Mouse (Mus musculus): ENCODE data around the gene Ift46.
A peak's percentile ranks its signal among the peaks of the same experiment; 100 is the strongest.

Gene Ift46

DNA sequence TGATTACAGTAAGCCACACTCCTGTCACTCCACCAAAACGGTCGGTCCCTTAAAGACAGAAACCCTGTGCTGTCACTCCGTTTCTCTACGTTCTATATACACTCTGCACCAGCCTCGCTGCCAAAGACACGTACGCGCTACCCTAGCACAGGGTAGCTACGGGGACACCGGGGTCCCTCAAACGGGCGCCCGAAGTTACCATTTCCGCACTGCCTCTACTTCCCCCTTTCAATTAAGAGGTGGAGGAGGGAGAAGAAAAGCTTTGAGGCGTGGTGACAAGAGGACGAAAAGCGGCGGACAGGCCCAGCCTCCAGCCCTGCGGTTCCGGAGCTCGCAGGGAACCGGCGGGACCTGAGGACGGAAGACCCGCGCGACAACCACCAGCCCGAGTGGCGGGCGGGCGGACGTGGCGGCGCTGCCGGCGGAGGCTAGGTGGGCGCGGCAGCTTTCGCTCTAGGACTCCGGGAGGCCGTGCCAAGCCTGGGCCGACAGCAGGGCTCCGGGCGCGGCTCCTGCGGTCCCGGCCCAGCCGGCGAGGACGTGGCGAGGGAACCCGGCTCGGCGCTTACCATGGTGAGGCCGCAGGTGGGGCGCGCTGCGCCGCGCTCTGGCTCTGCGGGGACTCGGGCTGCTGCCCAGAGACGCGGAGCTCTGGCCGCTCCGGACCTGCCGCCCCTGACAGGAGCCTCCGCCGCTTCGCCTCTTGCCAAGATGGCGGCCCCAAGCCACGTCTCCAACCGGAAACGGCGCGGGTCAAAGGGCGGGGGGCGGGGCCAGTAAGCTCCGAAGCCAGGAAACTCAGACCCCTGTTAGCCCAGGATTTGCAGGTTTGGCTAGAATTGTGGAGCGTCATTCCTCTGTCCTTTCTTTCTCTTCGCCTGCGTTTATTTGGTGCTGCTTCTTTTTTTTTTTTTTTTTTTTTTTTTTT is at the start of gene Ift46, which contains the start of gene Arcn1:
Gene Ift46, plus strand, starts transcription at position 808 of the 928 bp plus-strand sequence.
Gene Arcn1, minus strand, starts transcription at position 745 of the 928 bp plus-strand sequence.
- peak; percentile 87 for DNase-seq (ENCODE audit: low read depth)

GRCm38 (mm10) chr9:44718937-44719631 is 48.6 kb upstream of the Ift46 start:
- DNase-seq (ENCODE audit: low read depth): no peak

DNA sequence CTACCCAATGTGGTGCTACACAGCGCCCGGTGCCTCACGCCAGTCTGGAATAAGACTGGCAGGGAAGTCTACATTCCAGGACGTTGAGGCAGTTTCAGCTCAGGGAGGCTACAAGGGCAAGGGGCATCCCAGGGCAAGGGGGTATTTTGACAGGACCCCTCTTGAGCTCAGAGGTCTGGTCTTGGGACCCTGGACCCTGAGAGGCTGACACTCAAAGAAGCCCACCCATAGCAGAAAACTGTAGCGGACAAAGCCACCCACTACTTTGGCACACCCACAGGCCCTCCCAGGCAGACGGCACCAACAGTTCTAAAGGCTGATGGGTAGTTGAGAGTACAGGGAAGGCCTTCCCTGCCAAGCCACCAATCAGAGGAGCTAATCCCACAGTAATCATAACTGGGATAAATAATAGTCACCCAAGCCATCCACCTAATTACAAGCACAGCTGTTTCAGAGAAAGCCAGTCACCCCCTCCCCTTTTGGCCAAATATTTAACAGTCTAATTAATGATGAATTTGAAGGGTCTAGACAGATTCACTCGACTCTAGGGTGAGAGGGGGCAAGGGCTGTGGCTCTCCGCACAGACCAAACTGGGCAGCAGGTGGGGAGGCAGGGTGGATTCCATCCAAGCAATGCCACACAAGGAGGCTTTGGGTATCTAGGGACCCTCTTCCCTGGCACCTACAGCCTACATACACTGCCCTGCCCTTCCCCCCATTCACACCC is 47.9 kb upstream of the Ift46 start:
- no peak for DNase-seq (ENCODE audit: low read depth)

GRCm38 (mm10) chr9:44720358-44721153 is 47.2 kb upstream of the Ift46 start:
- no peak for DNase-seq (ENCODE audit: low read depth)

DNA sequence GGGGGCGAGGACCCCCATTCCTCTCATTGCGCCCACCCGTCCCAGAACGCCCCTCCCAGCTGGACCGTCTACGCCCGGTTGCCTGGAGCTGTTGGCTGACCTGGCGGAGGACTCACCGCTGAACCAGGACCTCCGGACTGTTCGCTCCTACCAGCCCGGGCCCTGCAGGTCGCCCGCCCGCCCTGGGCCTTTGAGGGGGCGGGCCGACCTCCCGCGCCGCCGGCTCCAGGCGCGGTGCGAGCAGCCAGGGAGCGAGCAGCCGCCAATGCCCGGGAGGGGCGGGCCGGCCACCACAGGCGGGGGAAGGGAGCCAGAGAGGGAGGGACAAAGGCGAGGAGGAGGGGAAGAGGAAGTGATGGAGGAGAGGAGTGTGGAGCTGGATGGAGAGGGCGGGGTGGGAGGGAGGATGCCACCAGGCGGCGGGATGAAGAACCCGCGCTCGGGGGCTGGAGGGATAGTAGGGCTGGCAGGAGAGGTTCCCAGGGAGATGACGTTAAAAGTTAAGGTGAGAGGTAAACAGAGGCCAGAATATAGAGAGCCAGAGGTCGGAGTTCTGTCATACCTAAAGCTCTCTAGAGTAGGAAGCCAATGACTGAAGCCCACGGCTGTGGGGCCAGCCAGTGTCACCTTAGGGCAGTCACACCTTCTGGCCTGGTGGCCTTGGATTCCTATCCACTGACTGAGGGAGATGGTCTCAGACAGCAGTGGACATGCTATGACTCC is 46.4 kb upstream of the Ift46 start:
- peak; percentile 65 for DNase-seq (ENCODE audit: low read depth)

DNA sequence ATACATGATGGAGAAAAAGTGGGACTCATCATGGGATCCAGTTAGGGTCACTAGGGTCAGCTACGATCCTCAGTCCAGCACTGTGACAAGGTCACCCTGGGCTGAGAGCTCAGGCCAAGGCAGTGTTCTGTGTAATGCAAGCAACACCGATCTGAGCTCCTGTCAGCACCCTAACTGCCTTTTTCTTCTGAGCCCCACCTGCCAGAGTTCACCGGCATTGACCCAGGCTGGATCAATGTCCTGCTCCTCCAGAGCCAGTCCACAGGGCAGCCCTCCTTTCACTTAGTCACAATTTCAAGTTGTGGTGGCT is 45.9 kb upstream of the Ift46 start:
- no peak for DNase-seq (ENCODE audit: low read depth)

GRCm38 (mm10) chr9:44722575-44722974 is 45.1 kb upstream of the Ift46 start:
- DNase-seq (ENCODE audit: low read depth): no peak

DNA sequence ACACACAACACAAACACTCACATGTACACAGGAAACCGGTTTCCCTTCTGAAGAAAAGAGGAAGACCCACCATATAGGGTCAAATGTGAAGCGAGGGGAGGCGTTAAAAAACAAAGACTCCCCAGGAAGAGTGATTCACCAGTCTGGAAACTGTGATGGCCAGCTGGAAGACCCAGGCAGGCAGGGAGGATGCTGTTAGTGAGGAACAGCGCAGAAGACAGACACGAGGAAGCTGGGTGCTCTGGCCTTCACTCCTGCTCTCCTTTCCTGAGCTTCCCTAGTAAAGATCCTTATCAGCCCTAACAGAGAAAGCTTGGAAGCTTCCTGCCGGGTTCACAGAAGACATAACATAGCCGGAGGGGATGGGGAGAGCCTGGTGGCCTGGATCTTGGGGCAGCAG is 44.7 kb upstream of the Ift46 start:
- DNase-seq (ENCODE audit: low read depth): no peak

DNA sequence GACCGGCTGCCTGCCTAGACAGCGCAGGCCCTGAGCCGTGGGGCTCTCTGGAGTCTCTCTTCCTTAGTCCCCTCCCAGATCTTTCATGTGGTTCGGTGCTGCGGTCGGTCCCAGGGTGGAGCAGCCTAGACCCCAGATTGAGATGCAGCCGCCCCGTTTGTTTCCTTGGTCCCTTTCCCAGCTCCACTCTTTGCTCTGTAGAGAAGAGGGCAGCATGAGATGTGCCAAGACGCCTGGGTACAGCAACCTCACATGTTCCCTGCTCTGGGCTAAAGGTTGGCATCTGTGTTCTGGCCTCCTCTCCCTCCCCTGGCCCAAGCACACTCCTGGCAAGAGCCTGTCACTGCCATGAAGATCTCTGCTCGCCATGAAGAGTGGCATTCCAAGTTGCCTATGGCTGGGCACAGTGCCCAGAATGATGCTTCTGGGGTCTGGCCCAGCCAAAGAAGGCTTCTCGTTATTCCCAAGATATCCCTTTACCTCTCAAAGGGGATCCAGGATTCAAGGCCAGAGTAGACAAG is 44.1 kb upstream of the Ift46 start:
- DNase-seq (ENCODE audit: low read depth): no peak

- DNase-seq (ENCODE audit: low read depth): no peak
These were observed 43.5 kb upstream of the Ift46 start for GRCm38 (mm10) chr9:44724223-44724622.

DNA sequence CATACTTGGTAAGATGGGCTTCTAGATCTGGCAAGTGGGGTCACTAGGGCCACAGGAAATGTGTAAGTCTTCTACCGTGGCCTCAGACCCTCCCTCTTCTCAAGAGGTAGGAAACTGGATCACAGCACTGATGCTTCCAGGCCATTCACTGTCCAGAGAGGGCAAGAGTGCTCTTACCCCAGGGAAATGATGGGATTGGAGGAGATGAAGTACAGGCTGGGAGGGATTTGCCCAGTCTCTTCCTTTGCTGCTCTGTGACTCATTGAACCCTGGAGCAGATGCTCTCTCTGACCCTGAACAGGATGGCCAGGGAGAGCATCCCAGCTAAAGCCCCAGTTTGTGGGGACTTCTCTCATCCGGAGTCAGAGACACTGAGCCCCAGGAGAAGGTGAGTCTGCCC is 43.0 kb upstream of the Ift46 start:
- DNase-seq (ENCODE audit: low read depth): no peak

DNA sequence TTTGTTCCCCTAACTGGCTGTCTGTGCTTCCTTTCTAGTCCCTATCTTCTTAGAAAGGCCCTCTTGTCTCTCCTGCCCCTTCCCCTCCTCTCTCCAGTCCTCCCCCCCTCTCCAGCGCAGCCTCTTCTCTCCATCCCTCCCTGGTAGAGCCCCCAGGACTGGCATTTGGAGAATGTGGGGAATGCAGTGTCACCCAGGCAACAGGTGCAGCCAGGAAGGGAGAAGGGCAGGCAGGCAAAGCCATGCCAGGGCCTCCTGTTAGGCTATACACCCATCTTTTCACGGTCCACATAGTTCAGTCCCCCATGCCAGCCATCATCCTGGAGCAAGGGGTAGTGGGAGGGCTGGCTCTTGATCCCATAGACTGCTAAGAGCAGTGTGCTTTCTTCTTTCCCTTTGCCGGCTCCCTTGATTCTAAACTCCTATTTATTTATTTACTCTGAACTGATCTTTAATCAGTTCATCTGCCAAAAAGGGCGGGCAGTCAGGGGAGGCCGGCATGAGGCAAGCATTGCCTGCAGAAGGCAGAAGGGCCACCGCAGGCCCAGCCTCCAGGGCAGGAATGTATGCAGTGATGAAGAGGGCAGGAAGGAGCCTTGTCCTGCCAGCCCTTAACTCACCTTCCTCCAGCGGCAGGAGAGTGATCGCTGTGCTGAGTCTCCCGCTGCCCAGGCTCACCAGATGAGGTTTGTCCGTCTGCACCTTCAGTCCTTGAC is 41.1 kb upstream of the Ift46 start:
- DNase-seq (ENCODE audit: low read depth): no peak

- DNase-seq (ENCODE audit: low read depth): no peak
These were observed 40.3 kb upstream of the Ift46 start for GRCm38 (mm10) chr9:44727441-44727840.

DNA sequence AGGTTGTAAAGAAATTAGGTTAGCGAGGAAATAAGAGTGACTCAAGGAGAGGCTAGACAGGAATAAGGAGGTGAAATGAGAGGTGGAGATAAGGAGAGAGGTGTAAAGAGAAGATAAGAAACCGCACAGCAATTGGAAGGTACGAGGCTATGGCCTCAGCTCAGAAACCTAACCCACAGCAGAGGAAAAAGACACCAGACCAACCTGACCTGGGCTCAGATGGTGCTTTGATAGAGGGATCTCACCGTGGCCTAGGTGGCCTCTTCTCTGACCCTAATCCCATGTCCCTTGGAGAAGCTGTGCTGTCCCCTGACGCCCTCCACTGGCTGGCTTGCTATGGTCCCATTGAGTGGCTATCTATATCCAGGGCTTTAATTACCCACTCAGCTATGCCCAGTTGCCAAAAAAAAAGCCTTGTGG is 35.6 kb upstream of the Ift46 start:
- no peak for DNase-seq (ENCODE audit: low read depth)

- no peak for DNase-seq (ENCODE audit: low read depth)
These were observed 34.7 kb upstream of the Ift46 start for GRCm38 (mm10) chr9:44732921-44733530.

DNA sequence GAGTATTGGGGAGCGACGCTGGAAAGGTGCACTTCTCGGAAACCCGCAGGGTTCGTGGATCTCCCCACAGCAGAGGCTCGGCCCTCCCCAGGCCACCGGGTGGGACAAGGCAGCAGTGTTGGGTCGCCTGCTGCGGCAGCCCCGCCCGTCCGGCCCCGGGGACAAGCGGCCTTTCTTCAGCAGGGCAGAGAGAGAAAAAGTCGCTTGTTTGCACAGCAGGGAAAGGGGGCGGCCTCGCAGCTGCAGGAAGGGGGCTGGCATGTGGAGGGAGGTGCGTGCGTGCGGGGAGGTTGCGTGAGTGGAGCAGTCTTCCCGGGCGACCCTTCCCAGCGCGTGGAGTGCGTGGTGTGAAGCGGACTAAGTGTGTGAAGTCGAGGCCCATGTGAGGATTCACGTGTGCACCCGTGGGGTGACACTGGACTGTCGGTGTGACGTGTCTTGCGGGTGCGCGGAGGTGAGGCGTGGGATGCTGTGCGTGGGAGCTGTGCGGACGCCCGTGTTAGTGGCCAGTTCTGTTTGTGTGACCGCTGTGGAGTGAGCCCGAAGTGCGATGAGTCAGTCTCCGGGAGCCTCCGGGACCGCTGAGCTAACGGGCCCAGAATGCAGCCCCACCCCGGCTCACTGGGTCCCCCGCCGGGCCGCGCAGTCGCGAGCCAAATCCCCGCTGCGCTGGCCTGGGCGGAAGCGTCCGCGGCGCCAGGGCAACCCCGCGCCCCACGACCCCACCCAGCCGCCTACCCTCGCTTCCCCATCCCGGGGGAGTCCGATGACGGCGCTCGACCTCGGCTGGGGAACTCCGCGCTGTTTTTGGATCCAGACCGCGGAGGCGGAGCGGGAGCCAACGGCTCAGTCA is 33.8 kb upstream of the Ift46 start:
- DNase-seq (ENCODE audit: low read depth): no peak

DNA sequence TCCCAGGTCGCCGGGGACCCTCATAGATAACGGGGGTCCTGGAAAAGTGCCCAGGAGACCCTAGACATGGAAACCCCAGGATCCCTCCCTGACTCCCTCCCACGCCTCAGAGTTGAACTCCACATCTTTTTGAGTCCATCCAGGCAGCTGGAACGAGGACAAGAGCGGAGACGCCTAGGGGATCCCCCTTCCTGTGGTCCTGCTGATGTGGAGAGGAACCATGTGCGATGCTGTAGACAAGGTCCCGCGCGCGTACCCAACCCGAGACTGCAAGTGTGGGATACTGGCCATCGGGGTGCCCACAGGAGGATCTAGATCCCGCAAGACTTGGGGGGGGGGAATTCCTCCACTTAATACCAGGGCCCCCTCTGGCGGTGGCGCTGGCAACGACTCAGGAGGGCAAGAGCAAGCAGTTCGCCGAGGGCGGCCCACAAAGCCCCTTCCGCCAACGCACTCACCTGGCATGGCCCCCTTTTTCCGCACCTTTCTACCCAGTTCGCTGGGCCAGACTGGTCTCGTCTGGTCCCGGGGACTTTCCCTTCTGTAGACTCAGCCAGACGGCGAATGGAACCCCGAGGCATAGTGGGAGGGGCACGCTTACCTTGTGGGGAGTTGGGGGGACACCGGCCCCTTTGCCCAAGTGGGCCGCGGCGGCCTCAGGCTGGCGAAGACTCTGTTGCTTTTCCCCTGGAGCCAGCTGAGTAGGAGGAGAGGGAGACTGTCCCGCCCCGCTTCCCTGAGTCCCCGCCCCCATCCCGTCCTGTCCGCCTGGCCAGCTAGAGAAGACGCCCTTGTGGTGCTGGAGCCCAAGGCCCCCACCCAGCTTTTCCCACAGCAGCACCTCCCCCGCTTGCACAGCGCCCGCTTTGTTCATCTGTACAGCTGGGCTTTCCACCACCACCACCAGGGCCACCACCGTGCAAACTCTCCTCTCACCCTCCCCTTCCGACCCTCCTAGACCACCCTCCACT is 32.9 kb upstream of the Ift46 start, which contains the start of gene Phldb1:
Gene Phldb1, minus strand, starts transcription at position 675 of the 971 bp plus-strand sequence.
- no peak for DNase-seq (ENCODE audit: low read depth)

- DNase-seq (ENCODE audit: low read depth): no peak
These were observed 31.8 kb upstream of the Ift46 start for GRCm38 (mm10) chr9:44735886-44736285.
